Mouse (Mus musculus) liver, postnatal 0 days (tissue): ENCODE results near the gene Fcrl6. TPM values are rescaled to one million over a fixed set of nuclear protein-coding genes. Genes with fewer than 3 reads are reported as not detected.

Source experiments
- ATAC-seq: fragments of 200-750 bp; cut with Nextera tagmentation; 2 replicates; pipeline ENCODE4 v1.8.0; 2017; ENCODE audit warnings: mild to moderate bottlenecking, moderate library complexity
- DNase-seq: peaks from one replicate; pipeline ENCODE4 v3.0.0-alpha.2; 2016
- H3K27ac ChIP-seq: fragments of 300-500 bp; sonication (generic); 2 replicates; pipeline ENCODE4 v1.5.1; 2014; ENCODE audit warnings: antibody characterized with exemption, moderate library complexity, mild to moderate bottlenecking, low read depth
- H3K27me3 ChIP-seq: fragments of 300-500 bp; sonication (generic); 2 replicates; pipeline ENCODE4 v1.6.1; 2014; ENCODE audit warnings: low read length, control low read depth, mixed read lengths; ENCODE audit not compliant: insufficient read depth
- H3K36me3 ChIP-seq: fragments of 300-500 bp; sonication (generic); replicated peaks from 2 replicates; pipeline ENCODE4 v1.6.1; 2014; ENCODE audit warnings: mild to moderate bottlenecking, control low read depth, low read length, moderate library complexity, mixed read lengths; ENCODE audit not compliant: insufficient read depth
- H3K4me1 ChIP-seq: fragments of 300-500 bp; sonication (generic); 2 replicates; pipeline ENCODE4 v1.6.1; 2014; ENCODE audit warnings: antibody characterized with exemption, mild to moderate bottlenecking, control low read depth; ENCODE audit not compliant: insufficient read depth
- H3K4me2 ChIP-seq: fragments of 300-500 bp; sonication (generic); 2 replicates; pipeline ENCODE4 v1.6.1; 2014; ENCODE audit warnings: low read depth, mild to moderate bottlenecking, low read length, moderate library complexity, mixed read lengths
- H3K4me3 ChIP-seq: fragments of 300-500 bp; sonication (generic); 2 replicates; pipeline ENCODE4 v1.5.1; 2014; ENCODE audit warnings: low read depth, low read length
- H3K9ac ChIP-seq: fragments of 300-500 bp; sonication (generic); replicated peaks from 2 replicates; pipeline ENCODE4 v1.6.1; 2014; ENCODE audit warnings: mild to moderate bottlenecking, moderate library complexity
- H3K9me3 ChIP-seq: fragments of 300-500 bp; sonication (generic); 2 replicates; pipeline ENCODE4 v1.6.1; 2016; ENCODE audit warnings: mild to moderate bottlenecking, control low read depth, low read length, mixed read lengths
- CTCF ChIP-seq: sonication (generic); IDR thresholded peaks from 2 replicates; pipeline ENCODE4 v1.5.1; 2016; ENCODE audit warnings: antibody characterized with exemption, low read depth
- EP300 ChIP-seq: IDR thresholded peaks from 2 replicates; pipeline ENCODE4 v1.6.1; 2016; ENCODE audit warnings: antibody characterized with exemption, low read depth, mild to moderate bottlenecking
- WGBS: fragments of 180-500 bp; shearing (Covaris S2); extraction: QIAGEN DNeasy Blood & Tissue Kit; methylation state at CpG from one replicate; pipeline ENCODE4 v1.1.7; 2014; ENCODE audit not compliant: insufficient replicate concordance; 5-methylcytosine and 5-hydroxymethylcytosine counted together
- polyA plus RNA-seq: library from polyadenylated mRNA; unstranded; fragments of >200 nt; fragmentation: Nextera tagmentation; extraction: Ambion mirVana; gene quantifications from 2 replicates; pipeline ENCODE4 v1.2.1, GENCODE M21; 2015

Fcrl6 gene
- polyA plus RNA-seq: 0.12 and 0.31 TPM in 2 replicates

- H3K27me3 ChIP-seq: no peaks in the 10 kb centered on the region
- DNase-seq: no peak
- no peaks in the 10 kb centered on the region for H3K4me1 ChIP-seq
- no peak within 1 kb of the TSS for H3K9ac ChIP-seq
- no peak for ATAC-seq
- TF ChIP-seq EP300 (no peak), CTCF (no peak)
- no peaks in the 10 kb centered on the region for H3K9me3 ChIP-seq
- H3K36me3 ChIP-seq: no peaks in the 10 kb centered on the region
- H3K4me3 ChIP-seq: no peak within 1 kb of the TSS
- H3K27ac ChIP-seq: no peak within 1 kb of the TSS
- WGBS: 41% methylated on average over 1 of the region's 1 CpGs
- no peak within 1 kb of the TSS for H3K4me2 ChIP-seq
Measured at GRCm38 (mm10) chr1:172602326-172602725, at the start of gene Fcrl6. Gene Fcrl6 (minus strand): TSS chr1:172602551.

- Histone ChIP-seq H3K4me2 (peak overlapping the region; percentile 59), H3K36me3 (no peaks in the 10 kb centered on the region), H3K27ac (peak overlapping the region; percentile 87), H3K4me1 (no peaks in the 10 kb centered on the region), H3K27me3 (no peaks in the 10 kb centered on the region), H3K9ac (no peak overlapping the region), H3K4me3 (no peak overlapping the region), H3K9me3 (no peaks in the 10 kb centered on the region)
- no peak for DNase-seq
- ATAC-seq: peak; percentile 53
- TF ChIP-seq CTCF: no peak
- 56% methylated on average over 10 of the region's 10 CpGs for WGBS
Measured at GRCm38 (mm10) chr1:172651288-172651987, 49.1 kb upstream of the Fcrl6 start.

- peak; percentile 69 for ATAC-seq
- peak; percentile 63 for DNase-seq
- no peaks in the 10 kb centered on the region for H3K27me3 ChIP-seq
- H3K36me3 ChIP-seq: no peaks in the 10 kb centered on the region
- peak overlapping the region; percentile 59; the same call in 1 of the 2 replicates for H3K4me2 ChIP-seq
- no peaks in the 10 kb centered on the region for H3K4me1 ChIP-seq
- 54% methylated on average over 8 of the region's 8 CpGs for WGBS
- H3K4me3 ChIP-seq: no peak overlapping the region
- peak; percentile 74 for TF ChIP-seq CTCF
- TF ChIP-seq EP300: no peak
- peak overlapping the region; percentile 87; the same call in 1 of the 2 replicates for H3K27ac ChIP-seq
- no peak overlapping the region for H3K9ac ChIP-seq
- H3K9me3 ChIP-seq: no peaks in the 10 kb centered on the region
Measured at GRCm38 (mm10) chr1:172650519-172651287, 48.4 kb upstream of the Fcrl6 start.

- 72% methylated on average over 9 of the region's 9 CpGs for WGBS
- H3K27ac ChIP-seq: no peak overlapping the region
- H3K4me3 ChIP-seq: no peak overlapping the region
- DNase-seq (no peak), ATAC-seq (no peak)
- no peaks in the 10 kb centered on the region for H3K9me3 ChIP-seq
- no peak overlapping the region for H3K4me2 ChIP-seq
- no peaks in the 10 kb centered on the region for H3K36me3 ChIP-seq
- TF ChIP-seq CTCF (no peak), EP300 (no peak)
- H3K9ac ChIP-seq: no peak overlapping the region
- no peaks in the 10 kb centered on the region for H3K27me3 ChIP-seq
- H3K4me1 ChIP-seq: no peaks in the 10 kb centered on the region
Measured at GRCm38 (mm10) chr1:172649396-172649795, 47.0 kb upstream of the Fcrl6 start.

GRCm38 (mm10) chr1:172647236-172647635, 44.9 kb upstream of the Fcrl6 start:
- Histone ChIP-seq H3K4me1 (no peaks in the 10 kb centered on the region), H3K27me3 (no peaks in the 10 kb centered on the region), H3K36me3 (no peaks in the 10 kb centered on the region), H3K27ac (no peak overlapping the region), H3K4me2 (no peak overlapping the region), H3K4me3 (no peak overlapping the region), H3K9me3 (no peaks in the 10 kb centered on the region), H3K9ac (no peak overlapping the region)
- DNase-seq (no peak), ATAC-seq (no peak)
- 64% methylated on average over 4 of the region's 4 CpGs for WGBS
- TF ChIP-seq EP300 (no peak), CTCF (no peak)

- TF ChIP-seq CTCF (no peak), EP300 (no peak)
- ATAC-seq: no peak
- no peak overlapping the region for H3K4me2 ChIP-seq
Measured at GRCm38 (mm10) chr1:172638781-172639180, 36.4 kb upstream of the Fcrl6 start.

More at GRCm38 (mm10) chr1:172638781-172639180, 36.4 kb upstream of the Fcrl6 start:
- Histone ChIP-seq H3K27me3 (no peaks in the 10 kb centered on the region), H3K4me1 (peaks cover 5% of the 10 kb centered on the region; the same call in 1 of the 2 replicates), H3K4me3 (no peak overlapping the region), H3K27ac (no peak overlapping the region), H3K9me3 (no peaks in the 10 kb centered on the region), H3K36me3 (no peaks in the 10 kb centered on the region), H3K9ac (no peak overlapping the region)
- DNase-seq: no peak
- 59% methylated on average over 2 of the region's 2 CpGs for WGBS
